Mouse (Mus musculus) mammary gland, adult 2 months (tissue): Measurements from ENCODE around the gene Tmem210. TPM values are rescaled to one million over a fixed set of nuclear protein-coding genes. Genes with fewer than 3 reads are reported as not detected.

ENCODE experiments used
- polyA plus RNA-seq: library from polyadenylated mRNA; depleted of rRNA; stranded (reverse); fragments of >200 nt; gene quantifications from 2 replicates; pipeline ENCODE4 v1.2.3, GENCODE M21; 2012; ENCODE audit warnings: low replicate concordance; rRNA removed

Tmem210 gene
- not detected in 2 replicates for polyA plus RNA-seq

DNA sequence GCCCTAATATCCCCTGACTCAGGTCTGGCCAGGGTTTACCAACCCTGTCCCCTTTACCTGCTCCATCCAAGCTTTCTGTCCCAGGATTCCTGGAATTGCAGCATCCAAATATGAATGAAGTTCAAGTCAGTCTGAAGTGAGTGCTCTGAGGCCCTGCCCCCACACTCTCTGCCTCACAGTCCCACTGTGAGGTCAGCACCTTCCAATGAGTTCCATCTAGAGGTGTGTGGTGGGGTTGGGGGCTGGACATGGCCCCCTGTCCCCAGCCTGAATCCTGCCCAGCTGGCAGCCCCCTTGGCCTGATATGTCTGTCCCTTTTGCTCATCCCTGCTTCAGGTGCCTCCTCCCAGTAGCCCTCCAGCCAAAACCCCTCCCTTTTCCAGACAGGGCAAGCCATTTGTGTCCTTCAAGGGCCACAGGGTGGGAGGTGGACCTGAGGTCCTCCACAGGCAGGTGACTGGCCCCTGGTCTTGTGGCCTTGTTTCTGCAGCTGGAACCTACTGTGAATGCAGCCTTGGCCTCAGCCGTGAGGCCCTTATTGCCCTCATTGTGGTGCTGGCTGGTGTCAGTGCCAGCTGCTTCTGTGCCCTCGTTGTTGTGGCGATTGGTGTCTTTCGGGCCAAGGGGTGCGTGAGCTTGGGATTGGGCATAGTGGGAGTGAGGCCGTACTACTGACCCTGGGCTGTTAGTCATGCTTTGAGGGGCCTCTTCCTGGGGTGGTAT lies at the start of gene Tmem210:
TSS of gene Tmem210 (plus strand) at position 219 of the 723 bp plus-strand sequence.

DNA sequence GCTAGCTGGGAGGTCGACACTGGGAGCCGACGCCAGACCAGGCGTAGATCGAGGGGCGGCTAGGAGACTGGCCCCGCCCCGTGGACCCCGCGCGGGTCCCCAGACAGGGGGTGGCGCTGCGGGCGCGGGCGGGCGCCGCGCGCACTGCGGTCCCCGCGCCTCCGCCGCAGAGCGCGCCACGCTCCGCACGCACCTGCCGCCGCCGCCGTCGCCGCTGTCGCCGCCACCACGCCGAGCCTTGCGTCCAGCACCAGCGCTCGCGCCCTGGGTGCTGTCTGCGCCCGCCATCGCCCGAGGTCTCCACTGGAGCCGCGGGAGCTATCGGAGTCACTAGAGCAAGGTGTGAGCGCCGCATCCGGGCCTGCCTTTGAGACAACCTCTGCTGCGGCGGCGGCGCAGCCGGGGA lies 45.8 kb upstream of the Tmem210 start, which contains the start of the genes Rnf208 and Cysrt1:
TSS of gene Rnf208 (plus strand) at position 155 of the 406 bp plus-strand sequence.
TSS of gene Cysrt1 (minus strand) at position 352 of the 406 bp plus-strand sequence.

DNA sequence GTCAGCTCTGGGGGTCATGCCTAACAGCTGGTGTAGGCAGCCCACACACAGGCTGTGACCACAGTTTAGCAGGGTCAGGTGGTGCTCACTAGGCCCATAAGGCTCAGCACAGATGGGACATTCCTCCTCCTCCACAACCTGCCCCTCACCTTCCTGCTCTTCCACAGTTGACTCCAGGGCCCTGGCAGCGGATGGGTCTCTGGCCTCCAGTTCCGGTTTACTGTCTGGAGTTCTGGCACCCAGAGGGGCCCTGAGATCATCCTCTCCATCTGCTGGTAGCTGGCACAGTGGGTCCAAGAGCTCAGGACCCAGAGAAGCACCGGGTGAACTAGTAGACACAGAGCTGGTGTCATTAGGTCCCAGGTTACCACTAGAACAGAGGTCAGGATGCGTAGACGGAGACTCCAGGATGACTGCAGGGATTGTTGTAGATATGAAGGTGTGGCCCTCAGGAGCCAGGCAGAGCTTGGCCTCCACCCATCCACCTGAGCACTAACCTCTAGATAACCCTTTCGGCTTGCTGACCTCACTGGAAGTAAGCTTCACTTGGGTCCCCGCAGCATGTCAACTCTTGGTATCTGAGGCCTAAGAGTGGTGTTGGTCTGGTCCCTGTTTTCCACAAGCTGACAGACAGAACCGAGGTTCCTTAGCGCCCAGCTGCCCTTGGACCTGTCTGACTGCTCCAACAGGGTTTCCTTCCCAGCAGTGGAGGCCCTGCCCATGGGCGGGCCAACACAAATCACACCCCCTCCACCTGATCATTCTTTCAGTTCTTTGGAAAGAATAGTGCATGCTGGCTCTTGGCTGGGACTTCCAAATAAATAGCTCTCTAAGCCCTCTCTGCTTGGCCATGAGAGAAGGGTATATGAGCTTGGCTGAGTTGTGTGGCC lies 41.5 kb upstream of the Tmem210 start, which contains the start of gene AL732309.1:
TSS of gene AL732309.1 (minus strand) at position 681 of the 890 bp plus-strand sequence.

DNA sequence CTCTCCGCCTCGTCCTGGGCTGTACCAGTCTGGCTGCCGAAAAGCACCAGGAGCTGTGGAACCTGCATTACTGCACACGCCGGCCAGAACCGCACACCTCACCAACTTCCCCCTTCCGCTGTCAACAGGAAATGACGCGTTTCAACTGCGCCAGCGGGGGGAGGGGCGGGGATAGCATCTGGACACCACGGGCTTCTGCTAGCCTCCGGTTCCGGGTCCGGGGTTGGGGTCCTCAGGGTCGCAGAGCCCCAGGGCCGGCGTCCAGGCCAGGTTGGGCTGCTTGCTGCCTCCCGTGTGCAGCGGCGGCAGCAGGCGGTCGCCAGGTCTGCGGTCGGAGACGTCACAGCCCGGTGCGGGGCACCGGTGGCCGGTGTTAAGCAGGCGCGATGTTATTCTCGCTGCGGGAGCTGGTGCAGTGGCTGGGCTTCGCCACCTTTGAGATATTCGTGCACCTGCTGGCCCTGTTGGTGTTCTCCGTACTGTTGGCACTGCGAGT lies 32.6 kb upstream of the Tmem210 start, which contains the start of gene Tmem203:
TSS of gene Tmem203 (plus strand) at position 156 of the 496 bp plus-strand sequence.

DNA sequence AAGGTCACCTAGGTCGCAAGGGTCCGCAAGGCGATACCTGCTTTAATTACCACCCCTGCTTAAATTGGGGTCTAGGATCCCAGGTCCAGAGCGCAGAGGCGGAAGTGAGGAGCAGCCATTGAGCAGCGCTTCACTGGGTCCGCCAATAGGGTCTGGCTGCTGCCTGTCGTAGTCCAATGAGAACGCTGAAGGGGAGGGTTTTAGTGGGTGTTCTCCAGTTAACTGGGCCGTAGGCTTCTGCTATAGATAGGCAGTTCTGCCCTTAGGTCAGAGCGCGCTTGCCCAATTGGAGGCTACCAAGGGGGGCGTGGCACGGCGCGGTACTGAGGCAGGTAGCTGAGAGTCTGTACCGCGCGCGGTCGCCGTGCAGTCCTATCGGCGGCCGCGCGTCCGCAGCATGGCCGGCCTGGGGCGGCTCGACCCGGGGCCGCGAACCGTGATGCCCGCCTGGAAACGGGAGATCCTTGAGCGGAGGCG lies 25.6 kb upstream of the Tmem210 start, which contains the start of gene Tprn:
TSS of gene Tprn (plus strand) at position 328 of the 477 bp plus-strand sequence.

DNA sequence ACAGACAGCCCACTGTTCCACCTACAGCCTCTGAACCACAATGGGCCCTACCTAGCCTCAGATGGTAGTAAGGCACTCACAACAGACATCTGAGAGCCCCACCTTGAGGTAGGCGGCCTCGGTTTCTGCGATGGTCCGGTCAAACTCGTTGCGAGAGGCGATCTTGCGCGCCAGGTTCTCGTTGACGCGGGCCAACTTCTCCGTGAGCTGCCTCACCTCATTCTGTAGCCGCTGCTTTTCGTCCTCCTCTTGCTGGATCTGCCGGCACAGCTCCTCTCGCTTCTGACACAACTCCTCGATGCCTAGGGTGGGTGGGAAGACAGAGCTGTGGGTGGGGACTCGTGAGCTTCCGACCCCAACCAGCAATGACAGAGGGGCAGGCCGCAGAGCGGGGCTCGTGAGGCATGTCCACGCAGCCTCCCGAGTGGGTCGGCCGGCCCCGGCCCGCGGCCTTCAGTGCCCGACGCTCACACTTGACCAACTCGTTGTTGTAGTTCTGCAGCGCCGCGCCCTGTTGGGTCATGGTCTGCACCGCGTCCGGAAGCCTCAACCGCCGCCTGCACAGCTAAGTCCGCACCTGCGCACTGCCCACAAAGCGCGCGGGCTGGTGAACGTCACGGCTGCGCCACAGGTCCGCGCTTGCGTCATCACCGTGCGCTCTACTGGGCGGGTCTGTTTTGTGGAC lies 16.0 kb upstream of the Tmem210 start, which contains the start of the genes Ssna1 and Anapc2:
TSS of gene Ssna1 (minus strand) at position 612 of the 685 bp plus-strand sequence.
TSS of gene Anapc2 (plus strand) at position 652 of the 685 bp plus-strand sequence.

DNA sequence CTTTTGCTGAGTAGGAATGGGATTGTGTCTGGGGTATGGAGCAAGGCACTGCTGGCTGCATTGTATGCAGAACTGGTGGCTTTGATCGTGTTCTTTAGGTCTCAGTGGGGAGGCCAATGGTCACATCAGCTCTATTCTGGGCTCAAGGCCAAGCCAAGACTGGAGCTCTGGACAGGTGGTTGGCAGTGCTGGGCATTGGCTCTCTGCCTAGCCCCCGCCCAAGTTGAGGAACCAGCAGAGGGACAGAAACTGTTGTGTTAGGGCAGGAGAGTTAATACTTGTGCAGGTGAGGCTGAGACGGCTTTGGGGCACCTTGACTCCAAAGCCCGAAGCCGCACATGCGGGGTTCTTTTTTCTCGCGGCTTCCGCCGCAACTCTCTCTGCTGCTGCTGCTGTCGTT lies 1.7 kb downstream of the Tmem210 start, which contains the start of gene Lrrc26:
TSS of gene Lrrc26 (plus strand) at position 265 of the 400 bp plus-strand sequence.

DNA sequence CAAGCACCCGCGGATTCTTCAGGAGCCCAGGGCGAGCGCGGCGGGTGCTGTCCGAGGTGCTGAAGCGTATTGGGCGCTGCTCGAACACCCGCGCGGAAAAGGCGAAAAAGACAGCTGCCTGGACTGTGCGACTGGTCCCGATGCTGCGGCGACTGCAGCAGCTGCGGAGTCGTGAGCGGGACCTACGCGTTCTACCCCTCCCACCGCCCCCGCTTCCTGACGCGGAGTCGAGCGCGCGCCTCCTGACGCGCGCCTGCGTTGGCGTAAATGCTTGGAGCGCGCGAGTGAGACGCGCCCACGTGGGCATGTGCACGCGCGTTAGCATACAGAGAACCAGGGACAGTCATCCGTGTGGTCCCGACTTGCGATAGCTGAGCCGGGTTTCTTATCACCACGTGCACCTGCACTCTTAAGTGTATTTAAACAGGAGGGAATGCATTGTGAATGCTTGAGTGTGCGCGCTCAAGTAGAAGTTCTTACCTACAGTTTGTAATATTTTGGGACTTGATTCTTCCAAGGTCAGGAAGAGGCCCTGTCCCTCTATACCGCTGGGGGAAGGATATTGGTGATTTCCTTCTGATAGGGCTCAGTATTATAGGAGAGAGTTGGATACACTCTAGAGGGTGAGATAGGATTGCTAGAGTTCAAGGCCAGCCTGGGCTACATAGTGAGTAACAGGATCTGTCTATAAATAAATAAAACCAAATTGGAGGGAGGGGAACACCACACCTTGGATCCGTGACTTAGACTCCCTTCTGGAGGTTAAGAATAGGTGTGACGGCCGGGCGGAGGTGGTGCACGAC lies 31.2 kb downstream of the Tmem210 start, which contains the start of gene Grin1:
TSS of gene Grin1 (minus strand) at position 217 of the 803 bp plus-strand sequence.

DNA sequence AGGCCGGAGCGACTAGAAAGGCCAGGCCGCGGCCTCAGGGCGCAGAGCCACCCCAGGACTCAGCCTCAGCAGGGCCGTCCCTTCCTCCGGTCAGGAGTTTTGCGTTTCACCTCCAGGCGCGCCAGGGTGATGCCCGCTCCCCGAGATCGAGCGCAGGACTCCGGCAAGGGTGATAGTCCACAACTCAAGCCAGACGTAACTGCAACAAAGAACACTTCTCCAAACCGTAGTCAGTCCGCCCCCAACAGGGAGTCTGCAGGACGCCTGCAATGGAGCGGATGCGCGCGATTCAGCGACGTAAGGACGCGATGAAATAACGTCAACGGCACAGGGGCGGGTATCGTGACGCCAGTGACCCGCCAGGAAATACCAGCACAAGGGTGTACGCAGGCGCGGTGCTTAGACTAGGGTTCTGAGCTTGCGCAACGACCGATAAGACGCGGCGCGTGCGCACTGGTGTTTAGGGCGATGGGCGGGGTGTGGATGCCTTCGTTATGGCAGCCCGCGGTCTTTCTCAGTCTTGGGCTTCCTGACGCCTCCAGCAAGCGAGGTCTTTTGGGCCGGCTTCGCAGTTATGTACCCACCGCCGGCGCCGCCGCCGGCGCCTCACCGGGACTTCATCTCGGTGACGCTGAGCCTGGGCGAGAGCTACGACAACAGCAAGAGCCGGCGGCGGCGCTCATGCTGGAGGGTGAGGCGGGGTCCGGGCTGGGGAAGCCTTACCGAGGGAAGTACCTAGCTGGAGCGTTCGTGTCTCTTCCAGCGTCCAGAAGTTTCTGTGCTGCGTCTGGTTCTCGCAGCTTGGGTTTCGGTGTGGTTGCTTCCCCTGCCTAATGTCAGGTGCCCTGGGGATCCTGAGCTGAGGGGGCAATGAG lies 44.6 kb downstream of the Tmem210 start, which contains the start of gene Man1b1:
TSS of gene Man1b1 (plus strand) at position 53 of the 875 bp plus-strand sequence.

Other genes with a start within 250 kb of the Tmem210 start
- gene Nsmf, start 233.8 kb upstream of the Tmem210 start, polyA plus RNA-seq: 113 and 165 TPM in 2 replicates
- 0.11 and 0.26 TPM in 2 replicates for gene Entpd8, start 207.8 kb upstream of the Tmem210 start, polyA plus RNA-seq
- gene Noxa1, start 193.0 kb upstream of the Tmem210 start, polyA plus RNA-seq: 0.07 and 0.16 TPM in 2 replicates
- gene Nrarp, start 107.4 kb upstream of the Tmem210 start, polyA plus RNA-seq: 15.2 and 32.0 TPM in 2 replicates
- 34.9 and 70.8 TPM in 2 replicates for gene Tor4a, start 91.3 kb upstream of the Tmem210 start, polyA plus RNA-seq
- 51.7 and 97.1 TPM in 2 replicates for gene Nelfb, start 76.7 kb upstream of the Tmem210 start, polyA plus RNA-seq
- gene Stpg3, start 73.5 kb upstream of the Tmem210 start, polyA plus RNA-seq: 0.23 TPM in 1 of 2 replicates, not detected in the other
- gene Fam166a, start 69.4 kb upstream of the Tmem210 start, polyA plus RNA-seq: 0.17 and 0.19 TPM in 2 replicates
- 306 and 366 TPM in 2 replicates for gene Tubb4b, start 63.4 kb upstream of the Tmem210 start, polyA plus RNA-seq
- gene Slc34a3, start 53.8 kb upstream of the Tmem210 start, polyA plus RNA-seq: 0.04 and 0.06 TPM in 2 replicates
- gene Rnf224, start 51.4 kb upstream of the Tmem210 start, polyA plus RNA-seq: 0.19 and 0.24 TPM in 2 replicates
- 22.4 and 35.6 TPM in 2 replicates for gene Rnf208, start 45.9 kb upstream of the Tmem210 start, polyA plus RNA-seq
- gene Cysrt1, start 45.7 kb upstream of the Tmem210 start, polyA plus RNA-seq: 20.7 and 26.5 TPM in 2 replicates
- 28.2 and 30.4 TPM in 2 replicates for gene AL732309.1, start 41.3 kb upstream of the Tmem210 start, polyA plus RNA-seq
- 52.0 and 81.2 TPM in 2 replicates for gene Tmem203, start 32.7 kb upstream of the Tmem210 start, polyA plus RNA-seq
- gene Tprn, start 25.5 kb upstream of the Tmem210 start, polyA plus RNA-seq: 18.4 and 28.7 TPM in 2 replicates
- gene Ssna1, start 15.7 kb upstream of the Tmem210 start, polyA plus RNA-seq: 54.2 and 69.4 TPM in 2 replicates
- gene Anapc2, start 15.7 kb upstream of the Tmem210 start, polyA plus RNA-seq: 82.5 and 180 TPM in 2 replicates
- 9.9 and 19.6 TPM in 2 replicates for gene Lrrc26, start 1.8 kb downstream of the Tmem210 start, polyA plus RNA-seq
- 0.19 and 0.41 TPM in 2 replicates for gene Grin1, start 31.0 kb downstream of the Tmem210 start, polyA plus RNA-seq
- gene Man1b1, start 44.2 kb downstream of the Tmem210 start, polyA plus RNA-seq: 11.8 and 12.5 TPM in 2 replicates
- gene Dpp7, start 68.2 kb downstream of the Tmem210 start, polyA plus RNA-seq: 43.0 and 55.8 TPM in 2 replicates
- gene Uap1l1, start 77.5 kb downstream of the Tmem210 start, polyA plus RNA-seq: 43.6 and 71.9 TPM in 2 replicates
- 0.86 and 3.4 TPM in 2 replicates for gene Sapcd2, start 84.2 kb downstream of the Tmem210 start, polyA plus RNA-seq
- 48.9 and 63.5 TPM in 2 replicates for gene Entpd2, start 107.7 kb downstream of the Tmem210 start, polyA plus RNA-seq
- gene Npdc1, start 111.2 kb downstream of the Tmem210 start, polyA plus RNA-seq: 151 and 254 TPM in 2 replicates
- 7.8 and 13.8 TPM in 2 replicates for gene Fut7, start 135.1 kb downstream of the Tmem210 start, polyA plus RNA-seq
- gene Abca2, start 140.6 kb downstream of the Tmem210 start, polyA plus RNA-seq: 52.8 and 92.1 TPM in 2 replicates
- gene Clic3, start 168.7 kb downstream of the Tmem210 start, polyA plus RNA-seq: 8.4 and 21.2 TPM in 2 replicates
- gene Paxx, start 172.9 kb downstream of the Tmem210 start, polyA plus RNA-seq: 92.7 and 147 TPM in 2 replicates
- 4.8 and 6.6 TPM in 2 replicates for gene Ptgds, start 181.9 kb downstream of the Tmem210 start, polyA plus RNA-seq
- gene Lcn12, start 205.8 kb downstream of the Tmem210 start, polyA plus RNA-seq: not detected in 2 replicates
- gene Fbxw5, start 212.6 kb downstream of the Tmem210 start, polyA plus RNA-seq: 19.9 and 31.9 TPM in 2 replicates
- gene C8g, start 213.6 kb downstream of the Tmem210 start, polyA plus RNA-seq: 12.2 and 13.2 TPM in 2 replicates